Mouse (Mus musculus) embryonic stem cell, embryonic (primary cell): Measurements from ENCODE around the gene Trnau1ap.
"Not testable (repeated sequence)": the region's sequence is repeated elsewhere in the genome, so short reads cannot be mapped to it uniquely, and the experiment has no call there.

Experiments
- CTCF ChIA-PET, 4 experiments: fragments of 300-600 bp in 2 of 4; fragments of 350-600 bp in 2 of 4; sonication (Branson Sonifier 250); formaldehyde crosslinking; loops; one replicate each; lab custom pipeline; 2022; ENCODE audit warnings: inconsistent platforms in 2 of 4; lab: Charles Lee
- POLR2A ChIA-PET, 4 experiments: fragments of 300-600 bp in 2 of 4; fragments of 350-600 bp in 2 of 4; sonication (Branson Sonifier 250); formaldehyde crosslinking; loops; one replicate each; lab custom pipeline; 2022; ENCODE audit warnings: antibody characterized with exemption in 4 of 4, inconsistent platforms in 1 of 4; lab: Charles Lee

Gene Trnau1ap

DNA sequence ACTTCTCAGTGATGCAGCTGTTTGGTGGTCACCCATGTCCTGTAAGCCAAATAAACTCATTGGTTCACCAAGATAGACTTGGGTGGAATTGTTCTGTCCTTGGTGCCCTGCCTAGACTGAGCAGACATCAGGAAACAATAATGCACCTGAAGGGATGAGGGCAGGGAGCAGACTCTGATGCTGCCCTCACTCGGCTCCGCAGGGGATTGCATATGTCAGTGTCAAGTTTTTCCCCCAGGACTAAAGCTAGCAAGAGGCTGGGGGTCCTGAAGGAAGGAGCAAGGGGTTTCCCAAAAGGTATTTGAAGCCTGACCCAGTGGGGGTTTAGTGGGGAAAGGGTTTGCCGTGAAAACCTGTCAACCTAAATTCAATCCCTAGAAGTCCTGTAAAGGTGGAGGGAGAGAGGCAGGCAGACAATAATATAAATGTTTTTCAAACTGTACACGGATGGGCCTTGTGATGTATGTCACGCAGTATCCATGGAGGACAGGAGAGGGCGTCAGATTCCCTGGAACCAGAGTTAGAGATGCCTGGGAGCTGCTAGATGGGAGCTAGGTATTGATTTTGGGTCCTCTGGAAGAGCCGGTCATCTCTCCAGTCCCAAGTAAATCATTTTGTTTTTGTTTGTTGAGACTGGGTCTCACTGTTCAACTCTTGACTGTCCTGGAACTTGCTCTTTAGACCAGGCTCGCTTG is 33.5 kb downstream of the Trnau1ap start:
- ChIA-PET CTCF (interaction anchor here (0.6 to 2.3 kb wide), 21 partner anchors 10 to 236 kb away, joined by 3 to 13 read pairs (median 4); partner anchors contain the start of genes Taf12 (in 1 of the 4) and Ythdf2 (in 1 of the 4)), POLR2A (interaction anchor here (0.6 to 30.6 kb wide), 37 partner anchors 8 to 231 kb away, joined by 3 to 593 read pairs (median 5); partner anchors contain the start of genes Taf12 (in 2 of the 4), Trnau1ap (in 2 of the 4) and Rab42 (in 1 of the 4))

DNA sequence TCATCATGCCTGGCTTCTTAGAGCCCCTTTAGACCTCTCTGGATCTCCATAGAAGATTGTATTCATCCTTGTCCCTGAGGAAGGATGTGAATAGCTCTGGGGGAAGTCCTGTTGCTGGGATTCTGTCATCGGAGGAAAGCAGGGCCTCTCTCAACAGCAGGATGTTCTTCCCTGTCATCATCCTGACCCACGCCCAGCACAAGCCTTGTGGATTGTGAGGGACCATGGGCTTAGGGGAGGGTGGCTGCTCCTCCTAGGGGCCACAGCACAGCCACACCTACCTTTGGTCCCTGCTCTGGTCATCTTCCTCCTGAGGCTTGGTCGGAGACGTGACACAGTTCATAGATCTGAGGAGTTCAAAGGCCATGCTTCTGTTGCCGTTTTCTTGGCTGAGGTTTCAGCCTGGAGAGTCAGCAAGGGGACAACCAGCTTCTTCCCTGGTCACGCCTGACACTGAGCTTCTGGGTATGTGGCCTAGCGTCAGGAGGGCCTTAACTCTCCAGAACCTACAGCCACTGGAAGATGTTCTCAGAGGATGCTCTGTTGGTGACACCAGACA is 35.6 kb downstream of the Trnau1ap start:
- POLR2A ChIA-PET = interaction anchor here in 3 of 4 experiments (0.6 to 30.6 kb wide), 23 partner anchors 9 to 367 kb away, joined by 3 to 593 read pairs (median 9); partner anchors contain the start of genes Rab42 (in 2 of the 3) and Taf12 (in 2 of the 3)
- CTCF ChIA-PET = interaction anchor here (0.6 to 4.0 kb wide), 9 partner anchors 8 to 316 kb away, joined by 3 to 21 read pairs (median 4); partner anchors contain the start of gene Rab42 (in 3 of the 4)

DNA sequence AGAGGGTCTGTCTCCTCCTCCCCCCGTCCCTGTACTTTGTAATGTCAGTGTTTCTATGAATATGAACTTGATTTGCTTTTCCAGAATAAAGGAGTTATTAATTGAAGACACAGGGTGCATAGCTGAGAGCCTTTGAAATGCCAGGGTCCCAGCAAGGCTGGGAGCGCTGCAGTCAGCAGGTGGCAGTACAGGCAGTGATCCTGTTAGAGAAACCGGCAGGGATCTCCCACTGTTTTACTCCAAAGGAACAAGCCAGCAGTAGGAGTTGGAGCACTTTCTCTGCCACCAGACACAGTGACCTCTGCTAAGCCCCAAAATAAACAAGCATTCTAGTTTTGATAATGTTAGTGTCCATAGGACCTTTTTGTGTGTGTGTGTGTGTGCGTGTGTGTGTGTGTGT is 36.4 kb downstream of the Trnau1ap start:
- POLR2A ChIA-PET = interaction anchor here (0.7 to 30.6 kb wide), 31 partner anchors 9 to 221 kb away, joined by 3 to 593 read pairs (median 17); partner anchors contain the start of genes Taf12 (in 3 of the 4), Rab42 (in 2 of the 4), Rcc1 (in 1 of the 4) and Trnau1ap (in 1 of the 4)

DNA sequence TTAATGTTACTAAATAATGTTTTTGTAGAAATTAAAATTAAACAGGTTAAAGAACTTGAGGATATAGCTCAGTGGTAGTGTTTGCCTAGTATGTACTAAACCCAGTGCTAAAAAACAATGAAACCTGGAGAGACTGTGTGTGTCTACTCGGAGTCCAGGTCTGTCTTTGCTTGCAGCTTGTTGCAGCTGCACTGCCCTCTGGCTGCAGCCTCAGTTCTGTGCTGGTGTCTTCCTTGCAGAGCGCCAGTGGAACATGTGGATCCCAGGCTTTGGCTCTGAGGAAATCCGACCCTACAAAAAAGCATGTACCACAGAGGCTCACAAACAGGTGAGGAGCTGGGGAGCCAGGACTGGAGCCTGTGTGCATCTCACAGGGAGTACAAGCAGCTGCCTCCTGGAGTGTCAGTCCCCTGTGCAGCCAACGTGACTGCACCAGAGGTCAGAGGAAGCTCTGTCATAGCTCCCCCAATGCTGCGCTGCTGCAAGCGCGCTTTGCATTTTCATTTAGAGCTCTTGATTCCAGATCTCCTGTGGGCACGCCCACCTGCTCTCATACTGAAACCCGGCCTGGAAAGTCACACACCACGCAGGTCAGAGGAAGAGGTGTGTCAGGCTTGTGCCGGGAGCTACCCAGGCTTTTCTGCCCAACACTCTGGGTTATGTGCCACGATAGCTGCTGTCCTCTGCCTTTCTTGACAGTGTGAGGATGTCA is 37.6 kb downstream of the Trnau1ap start:
- POLR2A ChIA-PET = interaction anchor here (0.5 to 30.6 kb wide), 93 partner anchors 9 to 1966 kb away, joined by 3 to 593 read pairs (median 5); partner anchors contain the start of genes Taf12 (in 3 of the 4), Rab42 (in 2 of the 4), Rcc1 (in 2 of the 4) and Trnau1ap (in 2 of the 4)

More for the DNA sequence above, 36.4 kb downstream of the Trnau1ap start:
- CTCF ChIA-PET = interaction anchor here (0.5 to 4.0 kb wide), 19 partner anchors 8 to 449 kb away, joined by 3 to 21 read pairs (median 4); partner anchors contain the start of genes Rab42 (in 3 of the 4), Taf12 (in 1 of the 4) and Trnau1ap (in 1 of the 4)

DNA sequence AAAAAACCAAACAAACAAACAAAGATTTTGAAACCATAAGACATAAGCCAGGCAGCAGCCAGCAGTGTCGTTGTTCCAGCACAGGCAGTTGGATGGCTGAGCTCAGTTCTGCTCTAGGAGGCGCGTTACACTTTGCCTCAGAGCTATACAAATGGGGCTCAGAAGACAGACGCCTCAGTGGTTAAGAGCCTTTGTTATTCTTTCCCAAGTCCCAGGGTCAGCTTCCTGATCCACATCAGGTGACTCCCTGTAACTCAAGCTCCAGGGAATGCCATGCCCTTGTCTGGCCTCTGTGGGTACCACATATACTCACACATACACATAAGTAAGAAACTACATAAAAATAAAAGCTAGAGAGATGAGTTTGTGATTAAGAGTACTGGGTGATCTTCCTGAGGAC is 38.3 kb downstream of the Trnau1ap start:
- CTCF ChIA-PET = interaction anchor here (0.5 to 4.0 kb wide), 33 partner anchors 8 to 1907 kb away, joined by 3 to 21 read pairs (median 4); partner anchors contain the start of genes Rab42 (in 2 of the 4), Taf12 (in 2 of the 4) and Ythdf2 (in 1 of the 4)
- POLR2A ChIA-PET = interaction anchor here (0.6 to 30.6 kb wide), 75 partner anchors 8 to 1967 kb away, joined by 3 to 593 read pairs (median 6); partner anchors contain the start of genes Taf12 (in 3 of the 4), Rab42 (in 2 of the 4), Rcc1 (in 2 of the 4) and Trnau1ap (in 2 of the 4)

More for the DNA sequence above, 37.6 kb downstream of the Trnau1ap start:
- CTCF ChIA-PET = interaction anchor here (0.5 to 4.0 kb wide), 45 partner anchors 8 to 1618 kb away, joined by 3 to 21 read pairs (median 4); partner anchors contain the start of genes Rab42 (in 3 of the 4), Taf12 (in 3 of the 4), Trnau1ap (in 1 of the 4) and Ythdf2 (in 1 of the 4)

DNA sequence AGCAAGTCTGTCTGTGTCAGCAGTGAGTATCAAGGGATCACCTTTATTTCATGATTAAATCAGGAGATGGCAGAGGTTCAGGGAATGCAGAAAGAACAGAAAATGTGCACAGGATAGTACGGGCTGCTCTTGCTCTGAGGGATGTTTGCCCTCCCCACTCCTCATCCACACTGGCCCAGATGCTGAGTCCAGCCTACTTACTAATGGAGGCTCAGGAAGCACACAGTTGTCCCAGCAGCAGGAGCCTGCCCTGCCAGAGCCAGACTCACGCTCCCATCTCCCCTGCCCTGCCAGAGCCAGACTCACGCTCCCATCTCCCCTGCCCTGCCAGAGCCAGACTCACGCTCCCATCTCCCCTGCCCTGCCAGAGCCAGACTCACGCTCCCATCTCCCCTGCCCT is 40.5 kb downstream of the Trnau1ap start:
- POLR2A ChIA-PET = interaction anchor here in 2 of 4 experiments (0.6 to 30.6 kb wide), 6 partner anchors 4 to 107 kb away, joined by 3 to 593 read pairs (median 174); partner anchors contain the start of genes Rab42 (in 1 of the 2) and Taf12 (in 1 of the 2)
- CTCF ChIA-PET = not testable (repeated sequence)

DNA sequence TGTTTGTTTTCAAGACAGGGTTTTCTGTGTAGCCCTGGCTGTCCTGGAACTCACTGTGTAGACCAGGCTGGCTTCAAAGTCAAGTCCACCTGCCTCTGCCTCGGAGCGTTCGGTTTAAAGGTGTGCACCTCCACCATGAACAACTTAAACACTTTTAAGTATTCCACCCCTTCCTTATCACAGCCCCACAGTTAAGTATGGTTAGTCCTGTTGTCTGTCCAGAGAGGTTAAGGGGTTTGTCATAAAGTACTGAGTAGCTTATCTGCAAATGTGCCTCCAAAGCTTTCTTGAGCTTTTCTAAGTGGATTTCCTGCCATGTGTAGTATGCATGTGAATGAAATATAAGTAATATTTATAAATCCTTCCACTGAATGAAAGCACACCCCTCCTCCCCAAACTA is 53.4 kb downstream of the Trnau1ap start:
- ChIA-PET CTCF (interaction anchor here in 1 of 4 experiments (0.9 kb wide), 1 partner anchor 16 kb away, joined by 3 read pairs; no protein-coding TSS in a partner anchor), POLR2A (interaction anchor here in 3 of 4 experiments (0.6 to 21.2 kb wide), 8 partner anchors 8 to 96 kb away, joined by 3 to 593 read pairs (median 4); partner anchors contain the start of genes Rab42 (in 1 of the 3) and Rcc1 (in 1 of the 3))

DNA sequence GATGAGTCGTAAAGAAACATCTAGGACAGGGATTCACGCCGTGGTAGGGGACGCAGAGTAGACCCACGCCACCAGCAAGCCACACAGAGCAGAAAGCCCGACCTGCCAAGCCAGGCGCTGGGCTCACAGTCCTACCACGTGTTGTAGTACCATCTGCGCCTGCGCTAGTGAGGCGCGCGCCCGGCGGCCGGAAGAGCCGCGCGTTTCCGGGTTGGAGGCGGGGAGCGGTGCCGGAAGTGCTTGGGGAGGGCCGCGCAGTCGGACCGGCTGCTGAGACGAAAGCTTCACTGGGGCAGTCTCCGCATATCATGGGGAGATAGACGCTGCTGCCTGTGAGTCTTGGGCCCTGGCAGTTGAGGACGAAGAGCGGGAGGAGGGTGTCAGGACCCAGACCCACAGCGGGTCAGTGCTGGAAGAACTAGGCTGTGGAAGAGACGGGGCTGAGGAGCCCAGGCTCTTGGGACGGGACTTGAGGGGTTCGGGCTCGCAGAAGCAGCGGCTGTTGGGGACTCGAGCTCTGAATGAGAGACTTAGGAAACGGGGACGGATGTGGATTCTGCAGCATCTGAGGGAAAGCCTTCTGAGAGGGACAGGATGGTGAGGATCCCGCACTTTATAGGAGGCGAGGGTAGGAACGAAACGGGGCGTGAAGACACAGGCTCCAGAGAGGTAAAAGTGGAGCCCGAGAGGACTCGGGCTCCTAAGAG is 55.0 kb downstream of the Trnau1ap start, which contains the start of gene Taf12:
Gene Taf12, plus strand, starts transcription at position 220 of the 707 bp plus-strand sequence.
- ChIA-PET POLR2A (interaction anchor here (0.6 to 21.2 kb wide), 84 partner anchors 9 to 1253 kb away, joined by 3 to 593 read pairs (median 6); partner anchors contain the start of genes Rab42 (in 3 of the 4), Ythdf2 (in 3 of the 4), Gmeb1 (in 2 of the 4) and Ppp1r8 (in 2 of the 4)), CTCF (interaction anchor here (0.6 to 1.9 kb wide), 12 partner anchors 12 to 427 kb away, joined by 3 to 12 read pairs (median 4); partner anchors contain the start of genes Gmeb1 (in 1 of the 4) and Rab42 (in 1 of the 4))

DNA sequence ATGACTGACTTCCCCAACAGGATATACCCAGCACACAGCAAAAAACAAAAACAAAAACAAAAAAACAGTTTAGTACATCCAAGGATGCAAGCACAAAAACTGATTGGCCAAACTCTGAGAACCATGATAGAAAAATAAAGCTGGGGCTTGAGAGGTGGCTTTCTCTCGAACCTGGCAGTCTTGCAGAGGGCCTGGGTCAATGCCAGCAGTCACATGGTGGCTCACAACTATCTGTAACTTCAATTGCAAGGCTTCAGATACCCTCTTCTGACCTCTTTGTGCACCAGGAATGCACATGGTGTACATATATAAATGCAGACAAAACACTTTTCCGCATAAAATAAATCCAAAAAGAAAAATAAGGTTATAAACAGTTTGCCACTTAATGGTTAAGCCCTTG is 56.2 kb downstream of the Trnau1ap start:
- ChIA-PET POLR2A (interaction anchor here in 3 of 4 experiments (0.5 to 21.2 kb wide), 55 partner anchors 9 to 1080 kb away, joined by 3 to 593 read pairs (median 9); partner anchors contain the start of genes Gmeb1 (in 2 of the 3), Rab42 (in 2 of the 3), Rcc1 (in 2 of the 3) and Trnau1ap (in 2 of the 3)), CTCF (interaction anchor here in 3 of 4 experiments (0.6 to 1.9 kb wide), 6 partner anchors 11 to 72 kb away, joined by 3 to 9 read pairs (median 4); partner anchors contain the start of genes Gmeb1 (in 1 of the 3) and Rab42 (in 1 of the 3))

DNA sequence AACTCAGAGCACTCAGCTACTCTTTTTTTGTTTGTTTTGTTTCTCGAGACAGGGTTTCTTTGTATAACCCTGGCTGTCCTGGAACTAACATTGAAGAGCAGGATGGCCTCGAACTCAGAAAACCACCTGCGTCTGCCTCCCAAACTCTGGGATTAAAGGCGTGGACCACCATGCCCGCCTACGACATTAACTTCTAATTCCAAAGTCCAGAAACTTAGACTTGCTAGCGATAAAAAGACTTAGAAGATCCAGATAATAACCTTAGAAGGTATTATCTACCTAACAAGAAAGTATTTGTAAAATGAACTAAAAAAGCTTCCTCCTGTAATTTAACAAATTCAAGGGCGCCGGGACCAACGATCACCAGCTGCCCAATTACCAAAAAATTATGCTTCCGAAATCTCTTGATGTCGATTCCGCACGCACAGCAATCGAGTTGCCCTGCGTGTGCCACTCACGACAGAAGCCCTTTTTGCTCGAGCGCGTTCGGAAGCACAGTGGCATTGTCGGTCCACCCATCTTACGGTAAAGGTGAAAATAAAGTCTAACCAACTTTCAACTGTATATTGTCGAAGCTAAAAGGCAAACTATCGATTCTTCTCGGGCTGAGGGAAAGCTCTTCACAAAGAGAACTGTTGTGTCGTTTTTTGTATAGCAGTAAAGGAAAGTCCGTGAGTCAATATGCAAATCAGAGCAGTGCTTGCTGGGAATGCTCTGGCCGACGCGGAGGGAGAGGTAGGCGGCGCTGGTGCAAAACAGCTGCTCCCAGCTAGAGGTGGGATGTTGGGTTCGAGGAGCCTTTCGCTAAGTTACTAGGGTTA is 59.4 kb downstream of the Trnau1ap start:
- POLR2A ChIA-PET = interaction anchor here (0.5 to 21.2 kb wide), 260 partner anchors 8 to 1987 kb away, joined by 3 to 593 read pairs (median 5); partner anchors contain the start of genes Atpif1 (in 3 of the 4), Gmeb1 (in 3 of the 4), Rab42 (in 3 of the 4) and Sesn2 (in 3 of the 4)
- CTCF ChIA-PET = interaction anchor here in 3 of 4 experiments (0.7 to 1.4 kb wide), 7 partner anchors 15 to 97 kb away, joined by 3 to 5 read pairs (median 4); partner anchors contain the start of genes Rab42 (in 1 of the 3) and Ythdf2 (in 1 of the 3)

DNA sequence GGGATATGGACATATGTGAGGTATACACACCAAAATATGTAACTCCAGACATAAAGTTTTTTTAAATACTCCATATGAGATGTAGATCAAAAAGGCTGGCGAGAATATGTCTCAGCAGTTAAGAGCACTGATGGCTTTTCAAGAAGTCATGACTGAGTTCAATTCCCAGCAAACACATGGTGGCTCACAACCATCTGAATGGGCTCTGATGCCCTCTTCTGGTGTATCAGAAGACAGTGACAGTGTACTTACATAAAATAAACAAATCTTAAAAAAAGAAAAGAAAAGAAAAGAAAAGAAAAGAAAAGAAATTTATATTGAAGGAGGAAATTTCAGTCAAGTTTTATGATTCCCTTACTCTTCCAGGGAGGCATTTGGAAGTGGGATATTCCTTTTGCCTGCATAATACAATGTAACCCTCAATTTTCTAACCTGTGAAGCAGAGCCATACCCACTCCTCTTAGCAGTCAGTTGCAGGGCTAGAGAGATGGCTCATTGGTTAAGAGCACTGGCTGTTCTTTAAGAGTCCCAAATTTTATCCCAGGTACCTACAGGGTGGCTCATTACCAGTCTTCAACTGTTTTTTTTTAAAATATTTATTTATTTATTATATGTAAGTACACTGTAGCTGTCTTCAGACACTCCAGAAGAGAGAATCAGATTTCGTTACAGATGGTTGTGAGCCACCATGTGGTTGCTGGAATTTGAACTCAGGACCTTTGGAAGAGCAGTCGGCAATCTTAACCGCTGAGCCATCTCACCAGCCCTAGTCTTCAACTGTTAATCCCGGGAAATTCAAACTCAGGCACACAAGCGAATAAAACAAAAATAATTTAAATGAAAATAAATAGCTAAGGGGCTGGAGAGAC is 60.2 kb downstream of the Trnau1ap start:
- CTCF ChIA-PET = interaction anchor here in 3 of 4 experiments (0.7 to 1.4 kb wide), 3 partner anchors 14 to 96 kb away, joined by 3 to 5 read pairs (median 4); no protein-coding TSS in a partner anchor
- POLR2A ChIA-PET = interaction anchor here (0.6 to 21.2 kb wide), 223 partner anchors 9 to 1695 kb away, joined by 3 to 593 read pairs (median 6); partner anchors contain the start of genes Gmeb1 (in 3 of the 4), Rab42 (in 3 of the 4), Sesn2 (in 3 of the 4) and Trnau1ap (in 3 of the 4)

DNA sequence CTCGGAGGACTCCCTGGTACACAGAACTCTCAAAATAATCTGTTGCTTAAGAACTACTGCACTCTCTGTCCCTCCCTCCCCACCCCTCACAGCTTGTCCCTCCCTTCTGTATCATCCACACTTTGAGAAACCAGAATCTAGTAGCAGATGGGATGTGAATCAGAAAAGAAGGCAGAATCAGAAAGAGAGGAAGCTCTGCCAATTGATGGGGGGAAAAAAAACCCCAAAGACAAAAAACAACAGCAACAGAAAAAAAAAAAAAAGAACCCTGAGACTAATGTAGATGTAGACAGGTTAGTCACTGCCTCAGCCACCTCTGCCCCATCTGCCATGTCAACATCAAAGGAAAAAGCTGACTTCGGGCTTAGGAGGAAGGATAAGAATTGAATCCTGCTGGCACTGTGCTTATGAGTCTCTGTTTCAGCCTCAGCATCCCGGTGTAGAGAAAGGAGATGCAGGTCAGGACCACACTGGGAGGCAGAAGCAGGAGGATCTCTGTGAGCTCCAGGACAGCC is 62.4 kb downstream of the Trnau1ap start:
- ChIA-PET CTCF (interaction anchor here in 1 of 4 experiments (0.7 kb wide), 1 partner anchor 293 kb away, joined by 4 read pairs; no protein-coding TSS in a partner anchor), POLR2A (interaction anchor here in 3 of 4 experiments (0.6 to 9.7 kb wide), 18 partner anchors 11 to 1531 kb away, joined by 3 to 401 read pairs (median 3); partner anchors contain the start of gene Gmeb1 (in 1 of the 3))

DNA sequence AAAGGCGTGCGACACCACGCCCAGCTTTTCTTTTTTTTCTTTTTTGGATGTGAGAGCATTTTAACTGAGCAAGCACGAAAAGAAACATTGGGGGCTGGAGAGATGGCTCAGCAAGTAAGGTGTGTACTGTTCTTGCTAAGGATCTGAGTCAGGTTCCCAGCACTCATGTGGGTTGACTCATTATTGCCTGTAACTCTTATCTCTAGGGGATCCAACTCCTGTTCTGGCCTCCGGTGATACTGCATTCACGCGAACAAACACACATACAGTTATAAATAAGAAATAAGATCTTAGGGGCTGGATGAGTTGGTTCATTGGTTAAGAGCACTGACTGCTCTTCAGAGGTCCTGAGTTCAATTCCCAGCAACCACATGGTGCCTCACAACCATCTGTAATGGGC is 66.0 kb downstream of the Trnau1ap start:
- ChIA-PET CTCF (interaction anchor here in 2 of 4 experiments (0.5 to 0.6 kb wide), 3 partner anchors 133 to 248 kb away, joined by 3 to 4 read pairs (median 3); no protein-coding TSS in a partner anchor), POLR2A (interaction anchor here in 3 of 4 experiments (0.6 to 18.5 kb wide), 16 partner anchors 7 to 96 kb away, joined by 3 to 401 read pairs (median 4); partner anchors contain the start of genes Taf12 (in 3 of the 3) and Ythdf2 (in 1 of the 3))
